Mouse (Mus musculus) neural tube, embryonic 13.5 days (tissue): ENCODE measurements around the gene Rpl31. TPM values are rescaled to one million over a fixed set of nuclear protein-coding genes. Genes with fewer than 3 reads are reported as not detected.

ENCODE experiments used
- ATAC-seq: fragments of 200-750 bp; cut with Nextera tagmentation; 2 replicates; pipeline ENCODE4 v1.8.0; 2017; ENCODE audit warnings: low read depth, mild to moderate bottlenecking, moderate TSS enrichment, moderate library complexity
- H3K27ac ChIP-seq: fragments of 300-500 bp; sonication (generic); replicated peaks from 2 replicates; pipeline ENCODE4 v1.5.1; 2015; ENCODE audit warnings: moderate library complexity, mild to moderate bottlenecking, inconsistent platforms
- H3K27me3 ChIP-seq: fragments of 300-500 bp; sonication (generic); 2 replicates; pipeline ENCODE4 v1.6.1; 2015; ENCODE audit warnings: mild to moderate bottlenecking, inconsistent platforms
- H3K36me3 ChIP-seq: fragments of 300-500 bp; sonication (generic); 2 replicates; pipeline ENCODE4 v1.6.1; 2015; ENCODE audit warnings: mild to moderate bottlenecking, inconsistent platforms
- H3K4me1 ChIP-seq: fragments of 300-500 bp; sonication (generic); replicated peaks from 2 replicates; pipeline ENCODE4 v1.6.1; 2015; ENCODE audit warnings: inconsistent platforms
- H3K4me2 ChIP-seq: fragments of 300-500 bp; sonication (generic); 2 replicates; pipeline ENCODE4 v1.6.1; 2015; ENCODE audit warnings: inconsistent platforms, mild to moderate bottlenecking, moderate library complexity
- H3K4me3 ChIP-seq: fragments of 300-500 bp; sonication (generic); 2 replicates; pipeline ENCODE4 v1.5.1; 2015; ENCODE audit warnings: mild to moderate bottlenecking, inconsistent platforms
- H3K9ac ChIP-seq: fragments of 300-500 bp; sonication (generic); 2 replicates; pipeline ENCODE4 v1.6.1; 2015; ENCODE audit warnings: moderate library complexity, mild to moderate bottlenecking, inconsistent platforms
- H3K9me3 ChIP-seq: fragments of 300-500 bp; sonication (generic); 2 replicates; pipeline ENCODE4 v1.6.1; 2016; ENCODE audit warnings: inconsistent platforms
- WGBS: fragments of 180-500 bp; shearing (Covaris S2); methylation state at CpG from one replicate; pipeline ENCODE4 v1.1.7; 2015; 5-methylcytosine and 5-hydroxymethylcytosine counted together
- polyA plus RNA-seq: library from polyadenylated mRNA; unstranded; fragments of >200 nt; fragmentation: Nextera tagmentation; extraction: Ambion mirVana; gene quantifications from 2 replicates; pipeline ENCODE4 v1.2.1, GENCODE M21; 2015

The Rpl31 gene
- 321 and 382 TPM in 2 replicates for polyA plus RNA-seq

DNA sequence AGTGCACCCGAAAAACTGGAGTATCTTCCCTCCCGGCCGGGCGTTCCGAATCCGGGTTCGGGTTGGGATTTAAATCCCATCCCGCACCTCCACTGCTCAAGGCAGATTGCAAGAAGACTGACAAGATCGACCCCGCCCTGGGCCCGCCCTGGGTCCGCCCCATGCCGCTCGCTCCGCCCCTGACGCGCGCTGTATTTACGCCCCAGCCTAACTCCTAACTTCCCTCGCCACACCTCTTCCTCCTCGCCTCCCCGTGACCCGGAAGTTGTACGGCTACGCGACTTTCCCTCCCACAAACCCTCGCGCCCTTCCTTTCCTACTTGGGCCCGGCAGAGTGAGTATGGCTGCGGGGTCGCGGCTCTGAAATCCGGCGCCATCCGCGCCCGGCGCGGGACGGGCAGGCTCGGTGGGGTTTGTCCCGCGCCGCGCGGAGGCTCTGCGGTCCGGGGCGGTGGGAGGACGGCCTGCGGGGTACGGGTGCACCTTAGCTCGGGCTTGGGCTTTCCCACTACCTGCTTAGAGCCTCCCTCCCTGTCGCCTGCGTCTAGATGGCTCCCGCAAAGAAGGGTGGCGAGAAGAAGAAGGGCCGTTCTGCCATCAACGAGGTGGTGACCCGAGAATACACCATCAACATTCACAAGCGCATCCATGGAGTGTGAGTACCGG, at the start of gene Rpl31:
Rpl31 (plus strand) TSS at position 242 of the 666 bp plus-strand sequence.
- Histone ChIP-seq H3K9me3 (no peaks in the 10 kb centered on the region), H3K4me2 (peak within 1 kb of the TSS; percentile 96), H3K27ac (peak within 1 kb of the TSS; percentile 95), H3K4me1 (peaks cover 20% of the 10 kb centered on the region), H3K9ac (peak within 1 kb of the TSS; percentile 99), H3K4me3 (peak within 1 kb of the TSS; percentile 95), H3K27me3 (no peaks in the 10 kb centered on the region), H3K36me3 (peaks cover 33% of the 10 kb centered on the region)
- peak; percentile 99 for ATAC-seq
- WGBS, result under 1% methylated on average over 59 of the region's 62 CpGs

DNA sequence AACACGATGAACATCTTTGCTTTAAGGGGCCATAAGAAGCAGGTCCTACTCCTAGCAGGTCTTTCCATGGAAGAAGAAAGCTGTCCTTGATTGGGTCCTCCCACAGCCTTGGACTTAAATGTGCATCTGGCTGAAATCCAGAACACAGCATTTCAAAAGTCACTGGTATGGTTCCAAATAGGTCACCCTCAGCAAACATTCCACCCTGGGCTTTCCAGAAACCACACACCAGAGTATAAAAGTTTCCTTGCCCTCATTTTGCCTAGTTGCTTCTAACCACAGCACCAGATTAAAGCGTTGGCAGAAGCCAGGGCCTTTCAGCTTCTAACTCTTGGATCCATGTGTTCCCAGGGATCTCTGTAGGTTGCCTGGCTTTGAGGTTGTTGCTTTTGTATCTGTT, 49.7 kb upstream of the Rpl31 start:
- Histone ChIP-seq H3K9ac (no peak overlapping the region), H3K36me3 (no peaks in the 10 kb centered on the region), H3K4me3 (no peak overlapping the region), H3K4me1 (peaks cover 8% of the 10 kb centered on the region; the same call in 1 of the 2 replicates), H3K27me3 (no peaks in the 10 kb centered on the region), H3K27ac (no peak overlapping the region), H3K9me3 (no peaks in the 10 kb centered on the region), H3K4me2 (no peak overlapping the region)
- 85% methylated on average over 2 of the region's 2 CpGs for WGBS
- no peak for ATAC-seq

DNA sequence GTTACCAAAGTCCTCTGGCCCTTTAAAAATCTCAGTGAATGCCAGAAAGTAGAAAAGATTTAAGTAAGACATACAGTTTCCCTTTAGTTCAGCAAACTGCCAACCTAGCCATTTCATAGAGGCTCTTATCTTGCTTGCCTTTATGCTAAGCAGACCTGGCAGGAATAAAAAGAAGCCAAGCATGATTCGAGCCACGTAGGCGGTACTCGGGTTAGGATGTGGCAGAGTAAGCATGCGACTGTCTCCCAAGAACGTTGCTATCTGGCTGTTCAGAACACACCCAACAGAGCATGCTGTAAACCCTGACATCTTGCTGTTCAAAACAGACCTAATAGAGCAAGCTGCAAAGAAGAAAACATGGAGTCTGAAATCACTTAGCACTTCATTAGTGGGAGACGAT, 48.8 kb upstream of the Rpl31 start:
- WGBS, result 79% methylated on average over 7 of the region's 7 CpGs

DNA sequence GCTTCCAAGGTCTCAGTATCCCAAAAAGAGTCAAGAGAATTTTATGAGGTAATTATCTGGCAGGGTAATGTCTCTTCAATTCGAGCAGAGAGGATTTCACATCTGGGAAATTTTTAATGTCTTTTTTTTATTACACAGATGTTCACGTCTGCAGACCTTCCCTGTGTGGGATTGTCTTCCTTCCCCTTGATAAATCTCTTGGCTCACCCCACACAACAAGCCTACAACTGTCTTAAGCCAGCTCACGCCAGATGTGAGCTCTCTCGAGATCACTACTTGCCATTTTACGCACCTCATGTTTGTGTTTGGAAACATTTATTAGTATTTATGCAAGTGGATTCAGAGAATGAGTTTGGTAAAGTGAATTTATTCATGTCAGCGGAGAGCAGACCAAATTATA, 45.7 kb upstream of the Rpl31 start:
- ATAC-seq, result 0 out of 2 replicates have a peak, but pooled peaks have one; percentile 29
- Histone ChIP-seq H3K27ac (no peak overlapping the region), H3K27me3 (no peaks in the 10 kb centered on the region), H3K4me1 (peaks cover 4% of the 10 kb centered on the region; the same call in 1 of the 2 replicates), H3K36me3 (no peaks in the 10 kb centered on the region), H3K4me3 (no peak overlapping the region), H3K9ac (no peak overlapping the region), H3K9me3 (no peaks in the 10 kb centered on the region), H3K4me2 (no peak overlapping the region)
- 54% methylated on average over 6 of the region's 6 CpGs for WGBS

More for the DNA sequence above, 48.8 kb upstream of the Rpl31 start:
- H3K27me3 ChIP-seq, result no peaks in the 10 kb centered on the region
- no peak overlapping the region for H3K4me2 ChIP-seq
- H3K9me3 ChIP-seq, result no peaks in the 10 kb centered on the region
- no peak for ATAC-seq
- no peaks in the 10 kb centered on the region for H3K36me3 ChIP-seq
- H3K4me3 ChIP-seq, result no peak overlapping the region
- H3K27ac ChIP-seq, result no peak overlapping the region
- peaks cover 4% of the 10 kb centered on the region; the same call in 1 of the 2 replicates for H3K4me1 ChIP-seq
- no peak overlapping the region for H3K9ac ChIP-seq

DNA sequence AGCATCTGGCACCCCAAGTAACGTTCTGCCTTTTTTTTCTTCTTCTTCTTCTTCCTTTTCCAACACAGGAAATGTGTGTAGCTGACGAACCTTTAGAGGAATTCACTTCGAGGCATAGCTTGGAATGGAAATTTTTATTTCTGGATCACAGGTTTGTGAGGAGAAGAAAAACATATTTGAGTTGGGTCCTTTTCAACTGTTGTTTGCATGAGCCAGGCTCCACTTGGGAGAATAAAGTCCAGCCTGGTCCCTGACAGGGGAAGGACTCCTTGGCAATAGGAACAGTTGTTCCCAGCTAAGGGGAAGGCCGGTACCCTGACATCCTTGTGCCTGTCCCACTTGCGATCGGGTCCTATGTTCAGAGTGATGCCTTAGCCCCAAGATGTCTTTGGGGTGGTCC, 42.4 kb upstream of the Rpl31 start:
- no peak overlapping the region for H3K4me3 ChIP-seq
- peaks cover 11% of the 10 kb centered on the region for H3K4me1 ChIP-seq
- H3K4me2 ChIP-seq, result no peak overlapping the region
- no peak overlapping the region for H3K27ac ChIP-seq
- H3K36me3 ChIP-seq, result no peaks in the 10 kb centered on the region
- H3K9ac ChIP-seq, result no peak overlapping the region
- no peaks in the 10 kb centered on the region for H3K9me3 ChIP-seq
- 87% methylated on average over 6 of the region's 6 CpGs for WGBS
- H3K27me3 ChIP-seq, result no peaks in the 10 kb centered on the region
- ATAC-seq, result no peak

DNA sequence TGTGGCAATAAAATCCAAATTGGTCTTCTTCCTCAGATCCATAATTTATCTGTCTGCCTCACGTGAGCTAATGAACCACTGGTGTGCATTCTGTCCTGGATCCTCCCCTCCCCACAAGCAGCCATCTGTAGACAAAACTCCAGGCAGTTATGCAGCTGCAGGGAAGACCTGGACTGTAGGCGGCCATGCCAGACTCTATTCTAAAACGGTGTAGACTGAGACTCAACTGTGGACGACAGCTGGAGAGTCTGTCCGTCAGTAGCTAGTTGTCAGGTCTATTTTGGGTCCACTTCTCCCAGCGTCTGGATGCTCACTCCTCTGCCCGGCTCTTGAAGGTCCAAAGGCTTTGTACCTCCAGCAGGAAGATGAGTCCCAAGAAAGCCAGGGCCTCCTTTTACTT, 40.1 kb upstream of the Rpl31 start:
- Histone ChIP-seq H3K27me3 (no peaks in the 10 kb centered on the region), H3K27ac (no peak overlapping the region), H3K36me3 (no peaks in the 10 kb centered on the region), H3K4me1 (peaks cover 7% of the 10 kb centered on the region), H3K4me3 (no peak overlapping the region), H3K9me3 (no peaks in the 10 kb centered on the region), H3K4me2 (no peak overlapping the region), H3K9ac (no peak overlapping the region)
- 67% methylated on average over 7 of the region's 7 CpGs for WGBS
- ATAC-seq, result no peak

DNA sequence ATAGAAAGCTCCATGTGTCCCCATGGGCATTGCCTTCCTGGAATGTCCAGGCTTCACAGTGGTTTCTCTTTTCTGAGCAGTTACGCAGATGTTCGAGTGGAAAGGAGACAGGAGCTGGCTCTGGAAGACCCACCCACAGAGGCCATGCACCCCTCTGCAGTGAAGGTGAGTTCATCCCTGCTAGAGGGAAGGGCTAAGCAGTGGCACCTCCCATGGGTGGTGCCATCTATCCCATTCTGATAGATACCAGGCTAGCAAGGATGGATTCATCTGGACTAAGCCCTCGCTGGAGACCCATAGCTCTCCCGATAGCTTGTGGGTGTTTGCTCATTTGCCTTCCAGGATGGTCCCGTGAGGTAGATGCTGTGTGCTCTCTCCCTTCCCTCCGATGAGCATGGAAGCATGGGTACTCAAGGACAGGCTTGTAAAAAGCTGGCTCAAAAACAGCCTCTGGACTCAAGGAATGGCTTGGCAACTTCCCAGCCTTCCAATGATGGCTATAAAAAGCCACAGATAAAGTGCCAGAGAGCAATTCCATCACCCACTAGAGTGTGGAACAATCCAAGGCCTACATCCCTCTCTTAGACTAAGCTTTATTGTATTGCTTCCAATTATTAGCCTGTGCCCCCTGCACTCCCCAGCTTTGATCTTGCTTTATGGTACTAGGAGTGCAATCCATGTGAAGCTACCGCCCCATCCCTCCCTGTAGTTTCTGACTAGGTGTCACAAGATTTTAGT, 36.6 kb upstream of the Rpl31 start:
- H3K4me3 ChIP-seq, result no peak overlapping the region
- WGBS, result 50% methylated on average over 7 of the region's 7 CpGs
- no peak overlapping the region for H3K4me2 ChIP-seq
- H3K9me3 ChIP-seq, result no peaks in the 10 kb centered on the region
- H3K4me1 ChIP-seq, result peaks cover 7% of the 10 kb centered on the region
- H3K27me3 ChIP-seq, result peaks cover 2% of the 10 kb centered on the region; the same call in 1 of the 2 replicates
- no peak overlapping the region for H3K9ac ChIP-seq
- H3K36me3 ChIP-seq, result no peaks in the 10 kb centered on the region
- no peak overlapping the region for H3K27ac ChIP-seq
- no peak for ATAC-seq

DNA sequence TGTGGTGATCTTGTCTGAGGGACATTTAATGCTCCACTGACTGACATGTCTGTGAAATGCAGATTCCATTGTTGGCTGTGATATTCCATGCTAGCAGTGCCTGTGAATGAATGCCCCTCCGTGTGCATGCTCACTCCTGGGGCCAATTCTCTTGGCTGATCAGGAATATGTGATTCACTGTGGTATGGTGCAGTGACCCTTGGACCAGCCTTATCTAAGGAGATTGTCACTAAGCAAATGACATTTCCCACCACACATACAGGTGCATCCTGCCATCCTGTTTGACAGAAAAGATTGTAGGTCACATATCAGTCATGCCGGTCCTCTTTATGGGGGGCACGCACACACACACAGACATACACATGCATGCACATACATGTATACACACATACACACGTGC, 35.2 kb upstream of the Rpl31 start:
- Histone ChIP-seq H3K36me3 (no peaks in the 10 kb centered on the region), H3K27ac (no peak overlapping the region), H3K4me1 (peaks cover 4% of the 10 kb centered on the region), H3K4me2 (no peak overlapping the region), H3K4me3 (no peak overlapping the region), H3K9ac (no peak overlapping the region), H3K9me3 (no peaks in the 10 kb centered on the region), H3K27me3 (peaks cover 4% of the 10 kb centered on the region; the same call in 1 of the 2 replicates)
- no peak for ATAC-seq
- WGBS, result 85% methylated on average over 4 of the region's 4 CpGs

DNA sequence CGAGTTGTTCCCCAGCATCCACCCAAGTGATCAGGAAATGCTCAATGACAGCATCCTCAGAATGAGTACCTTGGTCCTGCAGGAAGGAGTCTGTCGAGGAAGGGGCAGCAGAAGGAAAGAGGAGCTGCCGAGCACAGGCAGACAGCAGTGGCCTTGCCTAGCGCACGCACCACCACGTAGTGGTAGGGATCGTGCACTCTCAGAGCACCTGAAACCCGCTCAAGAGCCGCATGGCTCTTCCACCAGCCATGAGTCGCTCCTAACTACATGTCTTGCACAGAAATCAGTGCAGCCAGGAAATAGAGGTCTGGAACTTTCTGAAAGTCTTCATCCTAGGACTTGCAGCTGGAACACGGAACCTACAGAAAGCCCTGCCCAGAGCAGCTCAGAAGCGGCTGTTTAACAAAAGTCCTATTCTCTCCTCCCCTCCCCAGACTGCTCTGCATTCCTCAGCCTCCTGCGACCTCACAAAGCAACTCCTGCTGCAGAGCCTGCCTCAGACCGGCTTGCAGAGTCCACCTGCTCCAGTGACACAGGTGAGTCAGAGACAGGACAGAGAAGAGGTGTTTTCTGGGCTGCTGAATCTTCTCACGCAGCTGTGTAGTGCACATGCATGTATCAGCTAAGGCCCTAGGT, 32.0 kb upstream of the Rpl31 start:
- no peak for ATAC-seq
- Histone ChIP-seq H3K27ac (no peak overlapping the region), H3K4me3 (no peak overlapping the region), H3K4me2 (no peak overlapping the region), H3K36me3 (no peaks in the 10 kb centered on the region), H3K4me1 (no peaks in the 10 kb centered on the region), H3K9ac (no peak overlapping the region), H3K9me3 (no peaks in the 10 kb centered on the region), H3K27me3 (peaks cover 11% of the 10 kb centered on the region; the same call in 1 of the 2 replicates)
- WGBS, result 33% methylated on average over 15 of the region's 15 CpGs

DNA sequence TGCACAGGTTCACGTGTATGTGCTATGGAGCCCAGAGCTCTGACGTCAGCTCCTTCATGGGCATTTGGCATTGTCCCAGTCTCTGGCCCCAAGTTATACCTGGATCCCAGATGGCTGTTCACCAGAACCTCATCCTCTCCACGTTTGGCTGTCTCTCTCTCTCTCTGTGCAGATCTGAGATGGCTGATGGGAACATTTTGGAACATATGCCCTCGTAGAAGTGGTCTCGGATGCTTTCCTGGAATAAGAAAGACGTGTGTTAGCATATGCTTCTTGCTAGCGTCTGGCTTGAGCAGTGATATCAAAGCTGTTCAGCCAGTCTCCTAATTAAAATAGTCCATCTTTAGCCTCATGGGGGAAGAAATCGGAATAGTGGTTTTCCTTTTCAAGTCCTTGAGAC, 30.9 kb upstream of the Rpl31 start:
- H3K27me3 ChIP-seq, result peaks cover 11% of the 10 kb centered on the region; the same call in 1 of the 2 replicates
- no peak overlapping the region for H3K4me3 ChIP-seq
- no peak overlapping the region for H3K4me2 ChIP-seq
- no peak overlapping the region for H3K27ac ChIP-seq
- H3K4me1 ChIP-seq, result no peaks in the 10 kb centered on the region
- WGBS, result 81% methylated on average over 8 of the region's 8 CpGs
- H3K36me3 ChIP-seq, result no peaks in the 10 kb centered on the region
- no peaks in the 10 kb centered on the region for H3K9me3 ChIP-seq
- ATAC-seq, result no peak
- no peak overlapping the region for H3K9ac ChIP-seq

DNA sequence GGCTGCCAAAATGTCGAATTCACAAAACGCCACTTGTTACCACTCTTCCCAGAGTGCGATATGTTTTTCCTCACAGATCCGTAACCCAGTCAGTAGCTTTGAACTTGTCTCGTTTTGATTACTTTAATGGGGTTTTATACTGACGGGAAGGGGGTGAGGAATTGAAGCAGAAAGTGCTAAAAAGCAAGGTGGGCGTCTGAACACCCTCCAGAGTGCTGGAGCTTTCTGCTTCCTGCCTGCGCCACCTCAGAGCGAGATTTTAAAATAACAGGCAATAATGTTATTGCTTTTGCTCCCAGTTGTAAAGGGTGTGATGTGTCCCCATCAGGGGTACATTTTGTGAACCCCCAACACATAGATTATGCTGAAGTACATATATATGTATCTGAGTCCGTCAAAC, 28.8 kb upstream of the Rpl31 start:
- H3K4me1 ChIP-seq, result no peaks in the 10 kb centered on the region
- no peaks in the 10 kb centered on the region for H3K36me3 ChIP-seq
- H3K4me2 ChIP-seq, result no peak overlapping the region
- no peak overlapping the region for H3K9ac ChIP-seq
- ATAC-seq, result no peak
- no peaks in the 10 kb centered on the region for H3K9me3 ChIP-seq
- H3K27me3 ChIP-seq, result peaks cover 11% of the 10 kb centered on the region; the same call in 1 of the 2 replicates
- H3K4me3 ChIP-seq, result no peak overlapping the region
- no peak overlapping the region for H3K27ac ChIP-seq
- WGBS, result 79% methylated on average over 10 of the region's 10 CpGs

DNA sequence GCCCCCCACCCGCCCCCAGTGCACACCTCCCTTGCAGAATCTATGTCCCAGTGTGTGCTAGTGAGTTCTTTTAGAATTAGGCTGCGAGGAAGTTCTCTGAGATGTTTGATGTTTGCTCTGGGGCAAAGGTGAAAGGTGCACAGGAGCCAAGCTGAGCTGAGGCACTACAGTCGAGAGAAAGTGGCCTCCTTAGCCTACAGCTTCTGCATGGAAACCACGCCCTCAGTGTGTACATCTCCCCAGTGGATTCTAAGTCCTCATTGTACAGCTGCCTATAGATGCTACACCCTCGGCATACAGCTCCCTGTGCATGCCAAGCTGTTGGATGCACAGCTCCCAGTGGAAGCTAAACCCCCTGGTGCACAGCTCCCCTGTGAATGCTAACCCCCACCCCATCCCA, 28.2 kb upstream of the Rpl31 start:
- H3K9ac ChIP-seq, result no peak overlapping the region; the same call in 1 of the 2 replicates
- no peak for ATAC-seq

More for the DNA sequence above, 28.2 kb upstream of the Rpl31 start:
- Histone ChIP-seq H3K27ac (no peak overlapping the region), H3K4me1 (no peaks in the 10 kb centered on the region), H3K36me3 (no peaks in the 10 kb centered on the region), H3K27me3 (peaks cover 11% of the 10 kb centered on the region; the same call in 1 of the 2 replicates), H3K9me3 (no peaks in the 10 kb centered on the region), H3K4me2 (no peak overlapping the region), H3K4me3 (no peak overlapping the region)
- 59% methylated on average over 5 of the region's 5 CpGs for WGBS
